Mouse (Mus musculus) hindbrain, embryonic 10.5 days (tissue): ENCODE measurements around the gene Scn8a. TPM values are rescaled to one million over a fixed set of nuclear protein-coding genes. Genes with fewer than 3 reads are reported as not detected.

Experiments used
- DNase-seq: peaks from one replicate; pipeline ENCODE4 v3.0.0-alpha.2; 2017; ENCODE audit warnings: low spot score
- H3K27ac ChIP-seq: fragments of 300-500 bp; sonication (generic); 2 replicates; pipeline ENCODE4 v1.5.1; 2016; ENCODE audit warnings: mild to moderate bottlenecking, moderate library complexity
- H3K27me3 ChIP-seq: fragments of 300-500 bp; sonication (generic); 2 replicates; pipeline ENCODE4 v1.6.1; 2016; ENCODE audit warnings: mild to moderate bottlenecking; ENCODE audit not compliant: poor library complexity, insufficient read depth, severe bottlenecking
- H3K36me3 ChIP-seq: fragments of 300-500 bp; sonication (generic); 2 replicates; pipeline ENCODE4 v1.6.1; 2016; ENCODE audit warnings: mild to moderate bottlenecking, moderate library complexity
- H3K4me1 ChIP-seq: fragments of 300-500 bp; sonication (generic); replicated peaks from 2 replicates; pipeline ENCODE4 v1.6.1; 2016; ENCODE audit warnings: mild to moderate bottlenecking
- H3K4me3 ChIP-seq: fragments of 300-500 bp; sonication (generic); 2 replicates; pipeline ENCODE4 v1.5.1; 2016; ENCODE audit warnings: mild to moderate bottlenecking, moderate library complexity
- H3K9me3 ChIP-seq: fragments of 300-500 bp; sonication (generic); 2 replicates; pipeline ENCODE4 v1.6.1; 2016; ENCODE audit warnings: mild to moderate bottlenecking, moderate library complexity
- WGBS: fragments of 180-500 bp; shearing (Covaris S2); methylation state at CpG from one replicate; pipeline ENCODE4 v1.1.7; 2016; 5-methylcytosine and 5-hydroxymethylcytosine counted together
- polyA plus RNA-seq: library from polyadenylated mRNA; unstranded; fragments of >200 nt; fragmentation: Nextera tagmentation; extraction: Ambion mirVana; gene quantifications from 2 replicates; pipeline ENCODE4 v1.2.1, GENCODE M21; 2016

Gene Scn8a
- polyA plus RNA-seq, 1 experiment from 2014 or later = 15.2 TPM

- no peak for DNase-seq
These were observed 22.3 kb downstream of the Scn8a start for GRCm38 (mm10) chr15:100891962-100892361.

GRCm38 (mm10) chr15:100896502-100896901 lies 26.8 kb downstream of the Scn8a start:
- 98% methylated on average over 23 of the region's 23 CpGs for WGBS
- no peak for DNase-seq
- Histone ChIP-seq H3K9me3 (peaks cover 18% of the 10 kb centered on the region), H3K27ac (no peak overlapping the region), H3K36me3 (peaks cover 29% of the 10 kb centered on the region), H3K4me1 (peaks cover 10% of the 10 kb centered on the region), H3K27me3 (no peaks in the 10 kb centered on the region), H3K4me3 (no peak overlapping the region)

More at GRCm38 (mm10) chr15:100891962-100892361, 22.3 kb downstream of the Scn8a start:
- Histone ChIP-seq H3K27ac (peak overlapping the region; percentile 23), H3K36me3 (peaks cover 13% of the 10 kb centered on the region), H3K4me1 (peaks cover 11% of the 10 kb centered on the region), H3K4me3 (no peak overlapping the region), H3K27me3 (no peaks in the 10 kb centered on the region), H3K9me3 (peaks cover 14% of the 10 kb centered on the region)
- WGBS = 59% methylated on average over 13 of the region's 13 CpGs

GRCm38 (mm10) chr15:100903811-100904210 lies 34.2 kb downstream of the Scn8a start:
- Histone ChIP-seq H3K36me3 (peaks cover 25% of the 10 kb centered on the region), H3K4me3 (no peak overlapping the region), H3K27ac (no peak overlapping the region), H3K9me3 (0 out of 2 replicates have a peak, but pooled peaks cover 4% of the 10 kb centered on the region), H3K4me1 (peaks cover 16% of the 10 kb centered on the region), H3K27me3 (no peaks in the 10 kb centered on the region)
- DNase-seq = no peak
- 76% methylated on average over 9 of the region's 9 CpGs for WGBS

- DNase-seq = no peak
- 0 out of 2 replicates have a peak, but pooled peaks cover 3% of the 10 kb centered on the region for H3K9me3 ChIP-seq
- H3K4me3 ChIP-seq = no peak overlapping the region
- no peak overlapping the region for H3K27ac ChIP-seq
- H3K27me3 ChIP-seq = no peaks in the 10 kb centered on the region
- 46% methylated on average over 2 of the region's 2 CpGs for WGBS
- peaks cover 28% of the 10 kb centered on the region for H3K4me1 ChIP-seq
- peaks cover 16% of the 10 kb centered on the region for H3K36me3 ChIP-seq
These were observed 35.3 kb downstream of the Scn8a start for GRCm38 (mm10) chr15:100905006-100905405.

- peaks cover 35% of the 10 kb centered on the region for H3K4me1 ChIP-seq
- DNase-seq = no peak
- no peaks in the 10 kb centered on the region for H3K9me3 ChIP-seq
- 89% methylated on average over 8 of the region's 8 CpGs for WGBS
- H3K27ac ChIP-seq = no peak overlapping the region
- peaks cover 11% of the 10 kb centered on the region; the same call in 1 of the 2 replicates for H3K36me3 ChIP-seq
- H3K4me3 ChIP-seq = no peak overlapping the region
- no peaks in the 10 kb centered on the region for H3K27me3 ChIP-seq
These were observed 36.1 kb downstream of the Scn8a start for GRCm38 (mm10) chr15:100905751-100906150.

- Histone ChIP-seq H3K4me1 (peaks cover 50% of the 10 kb centered on the region), H3K36me3 (no peaks in the 10 kb centered on the region), H3K9me3 (no peaks in the 10 kb centered on the region), H3K27ac (peak overlapping the region; percentile 75), H3K27me3 (no peaks in the 10 kb centered on the region; the same call in 1 of the 2 replicates), H3K4me3 (no peak overlapping the region)
- DNase-seq = peak; percentile 67
- WGBS = 29% methylated on average over 3 of the region's 3 CpGs
These were observed 39.2 kb downstream of the Scn8a start for GRCm38 (mm10) chr15:100908817-100909216.

GRCm38 (mm10) chr15:100909734-100910163 lies 40.1 kb downstream of the Scn8a start:
- peak overlapping the region; percentile 75 for H3K27ac ChIP-seq
- H3K9me3 ChIP-seq = no peaks in the 10 kb centered on the region
- no peaks in the 10 kb centered on the region for H3K36me3 ChIP-seq
- no peak overlapping the region for H3K4me3 ChIP-seq
- DNase-seq = peak; percentile 65
- no peaks in the 10 kb centered on the region; the same call in 1 of the 2 replicates for H3K27me3 ChIP-seq
- H3K4me1 ChIP-seq = peaks cover 53% of the 10 kb centered on the region
- WGBS = 9% methylated on average over 3 of the region's 3 CpGs

- Histone ChIP-seq H3K9me3 (no peaks in the 10 kb centered on the region), H3K4me3 (no peak overlapping the region), H3K27ac (peak overlapping the region; percentile 75), H3K27me3 (no peaks in the 10 kb centered on the region; the same call in 1 of the 2 replicates), H3K36me3 (no peaks in the 10 kb centered on the region), H3K4me1 (peaks cover 58% of the 10 kb centered on the region)
- WGBS = 58% methylated on average over 10 of the region's 10 CpGs
- DNase-seq = no peak
These were observed 40.8 kb downstream of the Scn8a start for GRCm38 (mm10) chr15:100910381-100910841.

- H3K4me3 ChIP-seq = no peak overlapping the region
- H3K27me3 ChIP-seq = no peaks in the 10 kb centered on the region; the same call in 1 of the 2 replicates
- 80% methylated on average over 3 of the region's 3 CpGs for WGBS
- H3K4me1 ChIP-seq = peaks cover 58% of the 10 kb centered on the region
- no peaks in the 10 kb centered on the region for H3K36me3 ChIP-seq
- no peak overlapping the region for H3K27ac ChIP-seq
- DNase-seq = no peak
- H3K9me3 ChIP-seq = peaks cover 8% of the 10 kb centered on the region; the same call in 1 of the 2 replicates
These were observed 43.1 kb downstream of the Scn8a start for GRCm38 (mm10) chr15:100912676-100913266.

- H3K4me1 ChIP-seq = peaks cover 55% of the 10 kb centered on the region
- H3K27me3 ChIP-seq = no peaks in the 10 kb centered on the region; the same call in 1 of the 2 replicates
- peak; percentile 44 for DNase-seq
- 5% methylated on average over 24 of the region's 24 CpGs for WGBS
- no peaks in the 10 kb centered on the region for H3K36me3 ChIP-seq
- H3K4me3 ChIP-seq = peak overlapping the region; percentile 41
- H3K27ac ChIP-seq = no peak overlapping the region
- peaks cover 8% of the 10 kb centered on the region; the same call in 1 of the 2 replicates for H3K9me3 ChIP-seq
These were observed 45.1 kb downstream of the Scn8a start for GRCm38 (mm10) chr15:100914734-100915242.

GRCm38 (mm10) chr15:100918046-100918445 lies 48.4 kb downstream of the Scn8a start:
- H3K36me3 ChIP-seq = no peaks in the 10 kb centered on the region
- 0 out of 2 replicates have a peak overlapping the region, but pooled peaks have one; percentile 23 for H3K27ac ChIP-seq
- 60% methylated on average over 4 of the region's 4 CpGs for WGBS
- peaks cover 8% of the 10 kb centered on the region; the same call in 1 of the 2 replicates for H3K9me3 ChIP-seq
- peaks cover 53% of the 10 kb centered on the region for H3K4me1 ChIP-seq
- H3K4me3 ChIP-seq = no peak overlapping the region
- no peak for DNase-seq
- no peaks in the 10 kb centered on the region for H3K27me3 ChIP-seq

GRCm38 (mm10) chr15:100922210-100922609 lies 52.6 kb downstream of the Scn8a start:
- Histone ChIP-seq H3K4me1 (peaks cover 57% of the 10 kb centered on the region), H3K9me3 (peaks cover 5% of the 10 kb centered on the region; the same call in 1 of the 2 replicates), H3K4me3 (no peak overlapping the region), H3K36me3 (no peaks in the 10 kb centered on the region), H3K27me3 (no peaks in the 10 kb centered on the region), H3K27ac (no peak overlapping the region)
- 95% methylated on average over 11 of the region's 11 CpGs for WGBS
- DNase-seq = no peak

- no peak overlapping the region for H3K4me3 ChIP-seq
- H3K36me3 ChIP-seq = no peaks in the 10 kb centered on the region
- H3K27me3 ChIP-seq = no peaks in the 10 kb centered on the region
- H3K4me1 ChIP-seq = peaks cover 48% of the 10 kb centered on the region
- no peaks in the 10 kb centered on the region for H3K9me3 ChIP-seq
- 0 out of 2 replicates have a peak overlapping the region, but pooled peaks have one; percentile 10 for H3K27ac ChIP-seq
- peak; percentile 46 for DNase-seq
- WGBS = 28% methylated on average over 19 of the region's 19 CpGs
These were observed 53.8 kb downstream of the Scn8a start for GRCm38 (mm10) chr15:100923476-100923875.
